Mouse (Mus musculus) embryonic facial prominence, embryonic 12.5 days (tissue): ENCODE measurements around the gene Tnfrsf14. TPM values are rescaled to one million over a fixed set of nuclear protein-coding genes. Genes with fewer than 3 reads are reported as not detected.

ENCODE experiments used
- ATAC-seq: fragments of 200-750 bp; cut with Nextera tagmentation; 2 replicates; pipeline ENCODE4 v1.8.0; 2017; ENCODE audit not compliant: insufficient number of reproducible peaks, insufficient read depth, low FRiP score, low TSS enrichment
- H3K27ac ChIP-seq: fragments of 300-500 bp; sonication (generic); 2 replicates; pipeline ENCODE4 v1.5.1; 2016; ENCODE audit warnings: mild to moderate bottlenecking
- H3K27me3 ChIP-seq: fragments of 300-500 bp; sonication (generic); 2 replicates; pipeline ENCODE4 v1.6.1; 2016; ENCODE audit warnings: mild to moderate bottlenecking, moderate library complexity
- H3K36me3 ChIP-seq: fragments of 300-500 bp; sonication (generic); 2 replicates; pipeline ENCODE4 v1.6.1; 2016; ENCODE audit warnings: mild to moderate bottlenecking
- H3K4me1 ChIP-seq: fragments of 300-500 bp; sonication (generic); 2 replicates; pipeline ENCODE4 v1.6.1; 2016
- H3K4me2 ChIP-seq: fragments of 300-500 bp; sonication (generic); replicated peaks from 2 replicates; pipeline ENCODE4 v1.6.1; 2016; ENCODE audit warnings: mild to moderate bottlenecking, moderate library complexity
- H3K4me3 ChIP-seq: fragments of 300-500 bp; sonication (generic); 2 replicates; pipeline ENCODE4 v1.5.1; 2016; ENCODE audit warnings: mild to moderate bottlenecking
- H3K9ac ChIP-seq: fragments of 300-500 bp; sonication (generic); 2 replicates; pipeline ENCODE4 v1.6.1; 2016; ENCODE audit warnings: mild to moderate bottlenecking, moderate library complexity
- H3K9me3 ChIP-seq: fragments of 300-500 bp; sonication (generic); 2 replicates; pipeline ENCODE4 v1.6.1; 2016; ENCODE audit warnings: mild to moderate bottlenecking, moderate library complexity
- WGBS: fragments of 180-500 bp; shearing (Covaris S2); methylation state at CpG from one replicate; pipeline ENCODE4 v1.1.7; 2016; 5-methylcytosine and 5-hydroxymethylcytosine counted together
- polyA plus RNA-seq: library from polyadenylated mRNA; unstranded; fragments of >200 nt; fragmentation: Nextera tagmentation; extraction: Ambion mirVana; gene quantifications from 2 replicates; pipeline ENCODE4 v1.2.1, GENCODE M21; 2016

The Tnfrsf14 gene
- polyA plus RNA-seq, 1 experiment from 2014 or later = 1.2 TPM

DNA sequence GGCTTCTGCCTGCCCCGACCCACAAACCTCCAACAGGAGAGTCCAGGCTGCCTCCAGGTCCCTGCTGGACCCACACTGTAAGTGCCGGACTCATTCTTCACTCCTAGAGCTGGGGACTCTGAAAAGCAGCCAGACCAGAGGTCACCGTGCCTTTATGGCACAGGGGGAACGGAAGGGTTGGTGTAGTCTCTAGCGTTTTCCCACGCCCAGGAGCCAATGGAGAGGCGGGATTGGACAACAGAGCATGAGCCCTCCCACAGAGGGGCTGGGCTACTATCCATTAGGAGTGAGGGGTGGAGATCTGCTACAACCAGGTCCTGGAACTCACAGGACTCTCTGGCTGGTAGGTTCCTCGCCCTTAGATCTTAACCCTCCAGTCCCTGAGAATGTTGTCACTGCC is 18.0 kb upstream of the Tnfrsf14 start:
- Histone ChIP-seq H3K4me2 (peak overlapping the region; percentile 47), H3K9ac (0 out of 2 replicates have a peak overlapping the region, but pooled peaks have one; percentile 5), H3K4me3 (peak overlapping the region; percentile 16; the same call in 1 of the 2 replicates), H3K9me3 (no peaks in the 10 kb centered on the region), H3K27ac (no peak overlapping the region), H3K4me1 (peaks cover 18% of the 10 kb centered on the region), H3K36me3 (no peaks in the 10 kb centered on the region), H3K27me3 (peaks cover 33% of the 10 kb centered on the region)
- WGBS = 4% methylated on average over 8 of the region's 8 CpGs
- peak; percentile 86; the same call in 1 of the 2 replicates for ATAC-seq

DNA sequence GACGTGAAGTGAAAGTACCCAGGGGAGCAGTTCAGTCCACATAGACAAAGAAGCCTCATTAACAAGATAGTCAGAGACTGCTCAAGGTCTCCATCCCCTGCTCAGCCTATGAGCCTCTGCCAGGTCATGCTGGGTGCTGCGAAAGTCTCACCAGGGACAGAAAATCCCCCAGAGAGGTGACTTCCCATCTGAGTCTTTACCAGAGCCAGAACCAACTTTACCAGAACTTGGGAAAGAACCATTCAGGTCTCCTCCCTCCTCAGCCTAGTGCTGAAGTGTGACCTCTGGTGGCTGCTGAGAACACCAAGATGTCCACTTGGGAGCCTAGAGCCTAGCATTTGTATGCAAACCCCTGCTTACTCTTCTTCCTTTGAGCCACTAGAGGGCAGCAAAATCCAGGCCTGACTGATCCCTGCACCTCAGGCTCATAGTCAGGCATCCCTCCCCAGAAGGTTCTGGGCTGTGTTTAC is 15.8 kb upstream of the Tnfrsf14 start:
- 21% methylated on average over 2 of the region's 2 CpGs for WGBS
- H3K4me3 ChIP-seq = no peak overlapping the region

DNA sequence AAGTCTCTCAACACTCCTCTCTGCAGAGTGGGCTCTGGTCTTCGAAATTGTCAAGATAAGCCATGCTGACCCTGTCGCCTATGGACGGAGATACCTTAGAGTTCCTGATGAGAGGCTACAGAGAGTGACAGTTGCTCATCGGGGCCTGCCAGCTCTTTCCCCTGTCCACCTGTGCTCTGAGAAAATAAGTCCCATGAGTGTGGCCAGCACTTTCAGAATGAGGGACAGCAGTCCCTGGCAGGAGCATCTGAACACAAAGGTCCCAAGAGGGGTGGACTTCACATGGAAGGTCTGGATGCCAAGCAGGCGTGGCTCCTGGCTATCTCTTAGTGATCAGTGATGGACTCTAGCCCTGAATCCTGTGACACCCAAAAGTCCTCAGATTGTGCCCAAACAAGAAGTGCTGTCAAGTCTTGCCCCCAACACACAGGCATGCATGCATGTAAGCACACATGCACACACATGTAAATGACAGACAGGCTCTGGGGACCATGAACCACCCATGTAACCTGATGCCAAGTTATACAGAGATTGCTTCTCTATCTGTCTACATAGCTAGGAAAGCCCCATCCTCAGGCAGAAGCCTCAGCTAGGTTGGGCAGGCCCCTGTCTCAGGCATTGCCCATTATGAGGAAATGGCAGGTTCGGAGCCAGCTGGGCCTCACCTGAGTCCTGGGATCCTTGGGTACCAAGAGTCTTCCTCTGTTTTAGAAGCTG is 15.1 kb upstream of the Tnfrsf14 start:
- Histone ChIP-seq H3K27me3 (peaks cover 5% of the 10 kb centered on the region), H3K36me3 (no peaks in the 10 kb centered on the region), H3K27ac (no peak overlapping the region), H3K9ac (no peak overlapping the region), H3K4me1 (peaks cover 8% of the 10 kb centered on the region), H3K9me3 (no peaks in the 10 kb centered on the region), H3K4me2 (no peak overlapping the region), H3K4me3 (no peak overlapping the region)
- no peak for ATAC-seq
- 85% methylated on average over 6 of the region's 6 CpGs for WGBS

More for the DNA sequence above, 15.8 kb upstream of the Tnfrsf14 start:
- peaks cover 13% of the 10 kb centered on the region for H3K4me1 ChIP-seq
- H3K27ac ChIP-seq = no peak overlapping the region
- H3K4me2 ChIP-seq = no peak overlapping the region
- no peaks in the 10 kb centered on the region for H3K36me3 ChIP-seq
- peak; percentile 54 for ATAC-seq
- H3K9me3 ChIP-seq = no peaks in the 10 kb centered on the region
- H3K27me3 ChIP-seq = peaks cover 12% of the 10 kb centered on the region
- no peak overlapping the region for H3K9ac ChIP-seq

DNA sequence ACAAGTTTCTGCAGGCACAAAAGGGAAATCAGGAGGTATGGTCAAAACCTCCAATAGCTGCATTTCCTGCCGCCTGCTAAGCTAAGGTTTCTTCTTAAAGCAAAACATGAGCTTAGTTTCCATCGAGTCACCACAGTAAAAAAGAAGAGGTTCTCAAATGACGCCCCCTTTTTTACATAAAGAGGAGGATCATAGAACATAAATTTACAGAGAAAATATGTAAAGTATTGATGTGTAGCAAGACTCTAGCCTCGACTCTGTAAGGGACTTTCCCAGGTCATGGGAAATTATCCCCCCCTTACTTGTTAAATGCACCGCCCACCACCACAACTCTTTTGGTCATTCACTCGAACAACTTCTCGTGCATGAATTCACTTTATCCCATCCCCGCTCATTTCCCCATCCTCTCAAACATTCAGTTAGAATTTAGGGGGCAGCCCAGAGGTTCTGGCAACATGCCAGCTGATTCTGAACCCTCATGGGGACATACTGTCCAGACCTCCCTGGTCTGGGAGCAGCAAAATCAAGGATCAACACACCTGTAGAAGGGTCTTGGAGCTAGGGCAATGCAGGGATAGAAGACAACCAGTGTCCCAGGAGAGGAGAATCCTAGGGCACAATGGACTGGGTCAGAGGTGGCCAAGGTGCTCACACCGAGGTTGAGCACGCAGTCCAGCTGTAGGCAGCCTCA is 14.4 kb upstream of the Tnfrsf14 start:
- Histone ChIP-seq H3K4me1 (peaks cover 8% of the 10 kb centered on the region), H3K9me3 (no peaks in the 10 kb centered on the region), H3K27ac (no peak overlapping the region), H3K4me2 (no peak overlapping the region), H3K36me3 (no peaks in the 10 kb centered on the region), H3K4me3 (no peak overlapping the region), H3K27me3 (no peaks in the 10 kb centered on the region), H3K9ac (no peak overlapping the region)
- WGBS = 79% methylated on average over 10 of the region's 10 CpGs
- ATAC-seq = no peak

DNA sequence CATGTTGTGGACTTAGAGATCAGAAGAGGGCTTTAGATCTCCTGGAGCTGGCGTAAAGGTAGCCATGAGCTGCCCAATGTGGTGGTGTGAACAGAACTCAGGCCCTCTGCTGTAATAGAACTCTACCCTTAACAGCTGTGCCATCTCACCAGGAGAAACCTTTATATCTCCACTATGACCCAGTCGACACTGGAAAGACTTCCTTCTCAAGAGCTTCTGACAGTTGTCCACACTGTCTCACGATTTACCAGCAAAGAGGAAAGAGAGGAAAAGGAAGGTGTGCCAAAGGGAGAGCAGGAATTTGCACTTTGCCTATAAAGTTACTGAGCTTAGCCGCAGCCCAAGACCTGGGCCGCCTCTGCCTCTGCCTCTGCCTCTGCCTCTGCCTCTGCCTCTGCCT is 13.5 kb upstream of the Tnfrsf14 start:
- Histone ChIP-seq H3K4me3 (no peak overlapping the region), H3K27me3 (no peaks in the 10 kb centered on the region), H3K36me3 (no peaks in the 10 kb centered on the region), H3K4me2 (no peak overlapping the region), H3K9ac (no peak overlapping the region), H3K4me1 (peaks cover 8% of the 10 kb centered on the region), H3K27ac (no peak overlapping the region), H3K9me3 (no peaks in the 10 kb centered on the region)
- ATAC-seq = no peak
- WGBS = 91% methylated on average over 5 of the region's 5 CpGs

DNA sequence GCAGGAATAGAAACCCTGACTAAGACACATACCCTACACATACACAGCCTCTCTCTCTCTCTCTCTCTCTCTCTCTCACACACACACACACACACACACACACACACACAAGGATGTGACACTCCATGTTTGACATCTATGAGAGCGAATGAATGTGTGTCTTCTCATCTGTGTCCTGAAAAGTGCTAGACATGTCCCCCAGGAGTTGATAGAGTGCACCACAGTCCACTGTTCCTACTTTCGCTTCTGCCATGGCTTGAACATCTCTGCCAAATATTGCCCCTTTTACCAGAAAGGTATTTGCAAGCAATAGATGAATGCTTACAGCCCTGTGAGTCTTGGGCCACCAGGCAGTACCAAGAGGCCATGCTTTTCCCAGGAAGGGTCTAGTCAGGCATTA is 11.8 kb upstream of the Tnfrsf14 start:
- Histone ChIP-seq H3K27ac (no peak overlapping the region), H3K36me3 (no peaks in the 10 kb centered on the region), H3K4me2 (no peak overlapping the region), H3K4me1 (no peaks in the 10 kb centered on the region), H3K4me3 (no peak overlapping the region), H3K9ac (no peak overlapping the region), H3K9me3 (no peaks in the 10 kb centered on the region), H3K27me3 (no peaks in the 10 kb centered on the region)
- WGBS = 85% methylated on average over 2 of the region's 2 CpGs
- ATAC-seq = no peak

DNA sequence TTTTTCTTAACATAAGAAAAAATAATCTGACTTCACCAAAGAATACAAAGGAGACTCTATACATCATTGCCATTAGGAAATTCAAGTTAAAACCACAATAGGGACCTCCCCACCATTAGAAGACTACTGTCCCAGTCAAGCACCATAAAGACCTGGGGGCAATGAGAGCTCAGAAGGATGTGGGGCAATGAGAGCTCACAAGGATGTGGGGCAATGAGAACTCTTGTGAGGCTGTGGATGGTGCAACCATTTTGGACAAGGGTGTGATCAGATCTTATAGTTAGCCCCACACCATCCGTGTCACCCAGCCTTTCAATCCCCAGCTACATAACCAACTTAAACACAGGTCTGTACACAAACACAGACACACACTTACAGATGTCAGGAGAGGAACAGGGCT is 9.4 kb upstream of the Tnfrsf14 start:
- Histone ChIP-seq H3K9me3 (no peaks in the 10 kb centered on the region), H3K4me3 (no peak overlapping the region), H3K36me3 (no peaks in the 10 kb centered on the region), H3K4me2 (no peak overlapping the region), H3K4me1 (no peaks in the 10 kb centered on the region), H3K9ac (no peak overlapping the region), H3K27me3 (peaks cover 3% of the 10 kb centered on the region; the same call in 1 of the 2 replicates), H3K27ac (no peak overlapping the region)
- ATAC-seq = no peak
- WGBS = 85% methylated on average over 1 of the region's 1 CpGs

DNA sequence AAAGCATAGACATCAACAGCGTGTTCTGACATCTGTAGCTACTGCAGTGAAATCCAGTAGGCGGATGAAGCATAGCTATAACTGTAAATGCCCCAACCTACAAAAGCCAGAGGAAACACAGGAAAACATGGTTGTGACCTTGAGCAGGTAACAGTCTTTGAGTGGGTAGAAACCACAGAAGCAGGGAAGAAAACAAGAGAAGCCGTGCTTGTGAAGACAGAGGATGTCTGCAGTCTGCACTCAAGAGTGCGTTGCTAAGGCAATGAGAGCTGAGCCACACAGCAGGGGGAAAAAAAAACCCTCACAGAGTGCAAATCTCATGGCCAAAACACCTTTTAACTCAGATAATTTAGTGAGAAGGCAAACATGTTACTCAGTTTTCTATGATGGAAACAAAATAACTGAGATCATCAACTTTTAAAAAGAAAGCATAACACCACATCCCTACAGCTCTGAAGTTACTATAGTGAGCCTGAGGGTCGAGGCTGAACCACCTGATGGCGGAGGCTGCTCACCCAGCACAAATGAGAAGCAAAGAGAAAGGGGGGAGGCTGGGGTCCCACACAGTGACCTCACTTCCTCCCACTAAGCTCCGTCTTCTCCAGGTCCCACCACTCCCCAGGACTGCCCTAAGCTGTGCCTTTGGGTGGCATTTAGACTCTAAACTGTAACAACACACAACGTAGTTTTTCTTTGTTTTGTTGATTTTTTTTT is 8.3 kb upstream of the Tnfrsf14 start:
- Histone ChIP-seq H3K4me1 (no peaks in the 10 kb centered on the region), H3K9ac (no peak overlapping the region), H3K36me3 (no peaks in the 10 kb centered on the region), H3K27me3 (peaks cover 3% of the 10 kb centered on the region; the same call in 1 of the 2 replicates), H3K9me3 (no peaks in the 10 kb centered on the region), H3K4me3 (no peak overlapping the region), H3K4me2 (no peak overlapping the region), H3K27ac (no peak overlapping the region)
- WGBS = 59% methylated on average over 8 of the region's 8 CpGs
- no peak for ATAC-seq

DNA sequence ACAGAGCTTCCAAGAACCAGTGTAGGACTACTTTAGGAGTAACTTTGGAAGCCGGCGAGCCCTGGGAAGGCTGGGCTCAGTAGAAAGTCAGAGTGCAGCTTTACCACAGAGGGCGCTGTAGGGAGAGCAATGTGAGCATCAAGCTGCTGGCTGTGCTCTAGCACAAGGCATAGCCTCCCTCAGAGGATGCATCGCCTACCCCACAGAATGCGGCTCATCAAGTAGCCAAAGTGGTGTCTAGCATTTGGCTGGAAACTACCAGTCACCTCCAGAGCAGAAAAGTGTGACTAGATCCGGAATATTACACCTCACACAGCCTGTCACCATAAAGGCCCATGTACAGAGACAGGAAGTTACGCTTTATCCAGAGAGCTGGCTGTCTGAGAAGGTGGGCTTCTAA is 7.4 kb upstream of the Tnfrsf14 start:
- H3K36me3 ChIP-seq = no peaks in the 10 kb centered on the region
- no peak overlapping the region for H3K9ac ChIP-seq
- WGBS = 76% methylated on average over 7 of the region's 7 CpGs
- no peaks in the 10 kb centered on the region for H3K4me1 ChIP-seq
- no peak overlapping the region for H3K4me2 ChIP-seq
- no peak overlapping the region for H3K27ac ChIP-seq
- ATAC-seq = no peak
- H3K4me3 ChIP-seq = no peak overlapping the region
- H3K27me3 ChIP-seq = peaks cover 3% of the 10 kb centered on the region; the same call in 1 of the 2 replicates
- H3K9me3 ChIP-seq = no peaks in the 10 kb centered on the region

DNA sequence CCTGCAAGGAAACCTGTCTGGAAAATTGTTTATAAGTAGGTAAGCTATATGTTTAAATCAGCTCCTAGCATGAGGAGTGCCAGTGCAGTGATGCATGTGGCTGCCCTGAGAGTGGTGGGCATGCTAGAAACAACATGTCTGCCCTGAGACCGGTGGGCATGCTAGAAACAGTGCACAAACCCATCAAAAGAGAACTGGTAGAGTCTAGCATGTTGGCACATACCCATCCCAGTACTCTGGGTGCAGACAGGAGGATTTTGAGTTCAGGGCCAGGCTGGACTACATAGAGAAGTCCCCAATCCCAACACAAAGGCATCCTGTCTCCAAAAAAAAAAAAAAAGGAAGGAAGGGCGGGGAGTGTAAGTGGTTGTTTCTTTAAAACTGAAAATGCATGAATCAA is 6.4 kb upstream of the Tnfrsf14 start:
- ATAC-seq = no peak
- H3K27me3 ChIP-seq = peaks cover 3% of the 10 kb centered on the region; the same call in 1 of the 2 replicates
- no peak overlapping the region for H3K4me3 ChIP-seq
- no peaks in the 10 kb centered on the region for H3K4me1 ChIP-seq
- H3K9ac ChIP-seq = no peak overlapping the region
- no peak overlapping the region for H3K4me2 ChIP-seq
- no peaks in the 10 kb centered on the region for H3K9me3 ChIP-seq
- H3K36me3 ChIP-seq = no peaks in the 10 kb centered on the region
- WGBS = 92% methylated on average over 2 of the region's 2 CpGs
- H3K27ac ChIP-seq = no peak overlapping the region

DNA sequence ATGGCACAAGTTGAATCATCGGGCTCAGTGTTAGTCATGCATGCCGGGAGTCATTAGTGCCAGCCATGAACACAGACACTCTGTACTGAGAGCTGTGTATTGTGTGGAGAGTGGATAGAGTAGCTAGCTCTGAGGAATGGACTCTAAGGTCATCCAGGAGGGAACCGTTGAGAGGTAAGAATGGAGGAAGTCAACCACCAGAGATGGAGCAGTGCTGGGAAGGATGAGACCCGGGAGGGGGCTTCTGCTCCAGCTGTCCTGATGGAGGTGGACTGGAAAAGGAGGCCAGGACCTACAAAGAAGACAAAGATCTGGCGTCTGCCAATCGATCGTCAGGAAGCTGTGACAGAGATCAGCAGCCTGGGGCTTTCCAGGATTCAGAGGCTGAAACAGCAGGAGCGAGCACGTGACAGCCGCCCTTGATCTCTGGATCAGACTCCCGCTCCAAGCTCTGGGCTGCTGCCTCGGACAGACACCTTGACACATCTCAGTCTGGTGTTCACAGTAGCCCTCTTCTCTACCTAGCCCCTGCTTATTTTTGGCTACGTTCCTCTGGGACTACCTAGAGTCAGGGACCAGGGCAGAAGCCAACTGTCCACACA is 5.0 kb upstream of the Tnfrsf14 start:
- H3K9me3 ChIP-seq = no peaks in the 10 kb centered on the region
- peaks cover 3% of the 10 kb centered on the region; the same call in 1 of the 2 replicates for H3K27me3 ChIP-seq
- no peak overlapping the region for H3K4me2 ChIP-seq
- H3K36me3 ChIP-seq = no peaks in the 10 kb centered on the region
- WGBS = 64% methylated on average over 13 of the region's 13 CpGs
- peaks cover 4% of the 10 kb centered on the region for H3K4me1 ChIP-seq
- no peak for ATAC-seq
- no peak overlapping the region for H3K9ac ChIP-seq
- H3K27ac ChIP-seq = no peak overlapping the region
- no peak overlapping the region for H3K4me3 ChIP-seq
